Mouse (Mus musculus) stomach, postnatal 0 days (tissue): ENCODE measurements around the gene Pdzd11.

Source experiments
- CTCF ChIP-seq: IDR thresholded peaks from 2 replicates; pipeline ENCODE4 v1.5.1; 2016; ENCODE audit warnings: antibody characterized with exemption, low read depth, mild to moderate bottlenecking, moderate library complexity
- EP300 ChIP-seq: optimal IDR thresholded peaks from 2 replicates; pipeline ENCODE3; 2016; ENCODE audit warnings: antibody characterized with exemption

DNA sequence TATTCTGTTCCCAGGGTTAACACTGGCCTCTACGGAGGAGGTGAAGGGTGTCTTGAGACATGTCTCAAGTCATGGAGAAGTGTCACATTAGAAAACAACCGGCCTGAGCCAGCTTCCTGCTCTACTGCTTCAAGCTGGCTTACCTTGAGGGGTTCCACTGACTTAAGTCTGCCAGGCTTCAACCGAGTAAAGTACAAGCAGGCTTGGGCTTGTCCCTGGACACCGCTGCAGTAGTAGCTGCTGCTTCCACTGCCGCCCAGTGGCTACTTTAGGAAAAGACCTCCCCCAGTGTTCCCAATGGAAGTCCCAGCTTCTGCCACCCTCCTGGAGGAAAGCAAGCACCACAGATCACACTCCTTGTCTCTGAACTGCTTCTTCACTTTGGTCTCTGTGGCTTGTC lies 28.9 kb downstream of the Pdzd11 start:
- TF ChIP-seq CTCF = peak; percentile 71
- no peak for TF ChIP-seq EP300
